Mouse (Mus musculus) CH12.LX (cell line): Measurements from ENCODE around the gene Brpf1.

Source experiments
- CHD1 ChIP-seq: IDR thresholded peaks from 2 replicates; pipeline ENCODE4 v1.6.1; 2012; ENCODE audit warnings: low read depth, low read length, improper control_type of control experiment, inconsistent platforms
- CHD2 ChIP-seq: IDR thresholded peaks from 2 replicates; pipeline ENCODE4 v1.6.1; 2011; ENCODE audit warnings: low read length, improper control_type of control experiment
- CTCF ChIP-seq, 2 experiments: IDR thresholded peaks in 1 of 2; conservative IDR thresholded peaks in 1 of 2; 2 replicates each; pipeline ENCODE4 v1.5.1; 2011 to 2012; ENCODE audit warnings: low read depth in 2 of 2, low read length in 2 of 2, improper control_type of control experiment in 1 of 2, inconsistent platforms in 1 of 2, mild to moderate bottlenecking in 1 of 2, moderate library complexity in 1 of 2
- E2F4 ChIP-seq: IDR thresholded peaks from 2 replicates; pipeline ENCODE4 v1.6.1; 2011; ENCODE audit warnings: low read depth, low read length, improper control_type of control experiment; ENCODE audit not compliant: insufficient replicate concordance
- EP300 ChIP-seq: IDR thresholded peaks from 2 replicates; pipeline ENCODE4 v1.6.1; 2011; ENCODE audit warnings: low read length, improper control_type of control experiment
- GABPA ChIP-seq: IDR thresholded peaks from 2 replicates; pipeline ENCODE4 v1.6.1; 2012; ENCODE audit warnings: low read depth, low read length, improper control_type of control experiment, inconsistent platforms; ENCODE audit not compliant: insufficient replicate concordance
- KAT2A ChIP-seq: IDR thresholded peaks from 2 replicates; pipeline ENCODE4 v1.6.1; 2012; ENCODE audit warnings: low read length, improper control_type of control experiment, inconsistent platforms; ENCODE audit not compliant: insufficient replicate concordance
- MAX ChIP-seq: IDR thresholded peaks from 2 replicates; pipeline ENCODE4 v1.6.1; 2011; ENCODE audit warnings: low read length, improper control_type of control experiment
- POLR2A ChIP-seq: IDR thresholded peaks from 2 replicates; pipeline ENCODE4 v1.6.1; 2011; ENCODE audit warnings: low read depth, mild to moderate bottlenecking, improper control_type of control experiment, low read length
- RCOR1 ChIP-seq: conservative IDR thresholded peaks from 2 replicates; pipeline ENCODE4 v1.6.1; 2012; ENCODE audit warnings: low read depth, mild to moderate bottlenecking, inconsistent platforms, low read length, improper control_type of control experiment

- TF ChIP-seq GABPA (no peak), CHD1 (no peak), RCOR1 (no peak), POLR2A (no peak), CTCF (conservative IDR thresholded peaks at IDR 0.05 in 1 of 2, IDR thresholded peaks at IDR 0.05 in 1 of 2; ENCODE audit: low read depth in 2 of 2, low read length in 2 of 2) (no peak), E2F4 (no peak), MAX (no peak), CHD2 (no peak), EP300 (no peak), KAT2A (no peak)
Measured at GRCm38 (mm10) chr6:113286316-113286715, 20.6 kb upstream of the Brpf1 start.
